Mouse (Mus musculus): ENCODE data around the gene Sprr2a2.
"Not testable (repeated sequence)": the region's sequence is repeated elsewhere in the genome, so short reads cannot be mapped to it uniquely, and the experiment has no call there.

Gene Sprr2a2

GRCm38 (mm10) chr3:92274018-92274417 lies 58.3 kb downstream of the Sprr2a2 start:
- not testable (repeated sequence) for DNase-seq (ENCODE audit: low spot score in 2 of 2)

DNA sequence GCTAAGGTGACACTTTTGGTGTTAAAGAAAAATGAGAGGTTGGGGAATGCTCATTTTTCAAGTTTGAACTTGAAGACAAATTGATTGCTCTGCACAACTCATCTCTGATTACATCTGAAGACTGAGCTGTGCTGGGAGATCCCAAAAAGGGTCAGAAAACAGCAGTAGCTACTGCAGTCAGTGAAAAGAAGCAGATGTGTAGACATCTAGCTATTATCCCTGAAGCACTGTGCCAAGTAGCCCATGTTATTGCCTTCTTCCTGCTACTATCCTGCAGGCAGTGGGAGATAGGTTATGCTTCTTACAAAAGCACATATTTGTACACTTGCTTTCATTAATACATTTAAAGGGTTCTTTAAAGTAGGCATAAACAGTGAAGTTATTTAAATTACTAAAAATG lies 63.9 kb downstream of the Sprr2a2 start:
- not testable (repeated sequence) for DNase-seq (ENCODE audit: low spot score in 2 of 2)

DNA sequence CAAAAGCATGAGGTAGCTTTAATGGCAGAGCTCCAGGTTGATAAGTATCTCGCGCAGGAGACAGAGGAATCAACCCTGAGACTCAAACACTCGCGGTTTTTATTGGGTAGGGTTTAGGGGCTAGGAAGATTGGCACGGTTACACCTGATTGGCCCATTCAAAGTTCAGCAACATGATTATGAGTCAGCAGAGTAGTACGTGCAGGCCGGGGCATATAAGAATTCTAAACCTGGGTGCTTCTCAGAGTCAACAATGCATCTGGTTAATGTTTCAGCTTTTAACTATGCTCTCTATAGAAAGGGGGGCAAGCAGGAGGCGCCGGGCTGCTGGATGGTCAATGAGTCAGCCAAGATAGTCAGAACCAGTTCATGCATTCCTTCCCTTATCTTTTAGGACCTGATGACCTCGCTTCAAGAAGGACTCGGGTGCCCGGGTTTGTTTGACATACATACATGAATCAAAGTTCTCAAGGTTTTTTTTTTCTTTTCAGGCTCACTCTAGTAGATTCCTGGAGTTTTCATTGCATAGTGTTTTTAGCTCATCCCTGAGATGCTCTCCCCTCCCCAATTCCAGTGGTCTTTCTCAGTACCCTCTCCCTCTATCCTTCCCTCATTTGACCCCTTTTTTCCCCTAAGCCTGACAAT lies 65.4 kb downstream of the Sprr2a2 start:
- DNase-seq (ENCODE audit: low spot score in 2 of 2) = not testable (repeated sequence)

DNA sequence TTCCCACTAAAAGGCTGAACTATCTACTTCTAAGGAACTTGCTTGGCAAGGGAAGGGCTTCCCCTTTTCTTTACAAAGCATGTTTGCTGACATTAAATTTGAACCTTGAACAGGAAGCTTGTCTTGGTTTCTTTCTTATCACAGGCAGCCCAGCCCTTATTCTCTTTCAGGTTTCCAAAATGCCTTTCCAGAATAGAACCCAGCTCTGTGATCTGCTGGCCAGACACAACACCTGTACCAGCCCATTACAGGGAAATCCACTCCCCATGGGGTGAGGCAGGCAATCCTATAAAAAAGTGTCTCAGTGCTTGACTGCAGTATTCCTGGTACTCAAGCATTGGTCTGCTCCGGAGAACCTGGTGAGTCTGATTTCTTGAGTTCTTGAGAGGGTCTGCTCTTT lies 69.4 kb downstream of the Sprr2a2 start, which contains the start of gene Sprr2a3:
Gene Sprr2a3, plus strand, starts transcription at position 317 of the 400 bp plus-strand sequence.
- not testable (repeated sequence) for DNase-seq (ENCODE audit: low spot score in 2 of 2)

- not testable (repeated sequence) for DNase-seq (ENCODE audit: low spot score in 2 of 2)
Observed at GRCm38 (mm10) chr3:92288489-92288888, 72.8 kb downstream of the Sprr2a2 start.

Data from right cerebral cortex, adult 2 months (tissue).